Mouse (Mus musculus) CH12.LX (cell line): ENCODE data around the gene Glis1. TPM values are rescaled to one million over a fixed set of nuclear protein-coding genes. Genes with fewer than 3 reads are reported as not detected.

ENCODE experiments used
- DNase-seq: peaks from one replicate; pipeline ENCODE4 v3.0.0-alpha.2; 2013; ENCODE audit errors: extremely low read depth
- H3K27ac ChIP-seq: 2 replicates; pipeline ENCODE4 v1.5.1; 2012; ENCODE audit warnings: low read depth, mild to moderate bottlenecking, control low read depth, moderate library complexity; ENCODE audit not compliant: insufficient read depth
- H3K27me3 ChIP-seq: replicated peaks from 2 replicates; pipeline ENCODE3; 2012; ENCODE audit warnings: inconsistent platforms
- H3K36me3 ChIP-seq, 2 experiments: replicated peaks in 1 of 2; 2 replicates each; pipeline versions ENCODE3 to v1.6.1; 2012; ENCODE audit warnings: inconsistent platforms in 1 of 2, low read length in 1 of 2, mild to moderate bottlenecking in 1 of 2, mixed read lengths in 1 of 2, moderate library complexity in 1 of 2; ENCODE audit not compliant: control insufficient read depth in 1 of 2, insufficient read depth in 1 of 2
- H3K4me1 ChIP-seq, 2 experiments: 2 replicates each; pipeline ENCODE4 v1.6.1; 2012; ENCODE audit warnings: inconsistent platforms in 1 of 2, moderate library complexity in 1 of 2; ENCODE audit not compliant: insufficient read depth in 2 of 2, control insufficient read depth in 1 of 2
- H3K4me2 ChIP-seq: 2 replicates; pipeline ENCODE4 v1.6.1; 2012; ENCODE audit warnings: low read depth, mild to moderate bottlenecking, control low read depth; ENCODE audit not compliant: poor library complexity, insufficient read depth, severe bottlenecking
- H3K4me3 ChIP-seq, 3 experiments: fragments of 150-350 bp in 1 of 3; sonication (generic) in 1 of 3; replicated peaks in 1 of 3; 2 replicates each; pipeline versions ENCODE3 to v1.5.1; 2011 to 2012; ENCODE audit warnings: low read depth in 2 of 3, low read length in 2 of 3, mild to moderate bottlenecking in 2 of 3, moderate library complexity in 2 of 3, control low read depth in 1 of 3, improper control_type of control experiment in 1 of 3, inconsistent platforms in 1 of 3, mixed read lengths in 1 of 3; ENCODE audit not compliant: poor library complexity in 1 of 3
- H3K79me2 ChIP-seq: replicated peaks from 2 replicates; pipeline ENCODE4 v1.6.1; 2012; ENCODE audit warnings: mild to moderate bottlenecking, moderate library complexity; ENCODE audit not compliant: control insufficient read depth, poor library complexity, insufficient read depth, severe bottlenecking; ENCODE audit errors: extremely low read depth
- H3K9ac ChIP-seq: 2 replicates; pipeline ENCODE4 v1.6.1; 2012; ENCODE audit warnings: low read depth, mild to moderate bottlenecking, control low read depth, moderate library complexity; ENCODE audit not compliant: insufficient read depth
- H3K9me3 ChIP-seq: replicated peaks from 2 replicates; pipeline ENCODE3; 2012; ENCODE audit warnings: low read length, inconsistent platforms, mixed read lengths
- CHD1 ChIP-seq: IDR thresholded peaks from 2 replicates; pipeline ENCODE4 v1.6.1; 2012; ENCODE audit warnings: low read depth, low read length, improper control_type of control experiment, inconsistent platforms
- CHD2 ChIP-seq: IDR thresholded peaks from 2 replicates; pipeline ENCODE4 v1.6.1; 2011; ENCODE audit warnings: low read length, improper control_type of control experiment
- CTCF ChIP-seq, 2 experiments: IDR thresholded peaks in 1 of 2; conservative IDR thresholded peaks in 1 of 2; 2 replicates each; pipeline ENCODE4 v1.5.1; 2011 to 2012; ENCODE audit warnings: low read depth in 2 of 2, low read length in 2 of 2, improper control_type of control experiment in 1 of 2, inconsistent platforms in 1 of 2, mild to moderate bottlenecking in 1 of 2, moderate library complexity in 1 of 2
- EP300 ChIP-seq: IDR thresholded peaks from 2 replicates; pipeline ENCODE4 v1.6.1; 2011; ENCODE audit warnings: low read length, improper control_type of control experiment
- GABPA ChIP-seq: IDR thresholded peaks from 2 replicates; pipeline ENCODE4 v1.6.1; 2012; ENCODE audit warnings: low read depth, low read length, improper control_type of control experiment, inconsistent platforms; ENCODE audit not compliant: insufficient replicate concordance
- HCFC1 ChIP-seq: IDR thresholded peaks from 2 replicates; pipeline ENCODE4 v1.6.1; 2012; ENCODE audit warnings: low read depth, mild to moderate bottlenecking, inconsistent platforms, low read length, improper control_type of control experiment
- JUND ChIP-seq: conservative IDR thresholded peaks from 2 replicates; pipeline ENCODE4 v1.6.1; 2011; ENCODE audit warnings: low read depth, low read length, improper control_type of control experiment
- KAT2A ChIP-seq: IDR thresholded peaks from 2 replicates; pipeline ENCODE4 v1.6.1; 2012; ENCODE audit warnings: low read length, improper control_type of control experiment, inconsistent platforms; ENCODE audit not compliant: insufficient replicate concordance
- MXI1 ChIP-seq: IDR thresholded peaks from 2 replicates; pipeline ENCODE4 v1.6.1; 2011; ENCODE audit warnings: mild to moderate bottlenecking, low read depth, low read length, improper control_type of control experiment
- MYC ChIP-seq: IDR thresholded peaks from 2 replicates; pipeline ENCODE4 v1.6.1; 2011; ENCODE audit warnings: low read depth, mild to moderate bottlenecking, improper control_type of control experiment, low read length
- NELFE ChIP-seq: IDR thresholded peaks from 2 replicates; pipeline ENCODE4 v1.6.1; 2011; ENCODE audit warnings: low read depth, low read length, improper control_type of control experiment
- NRF1 ChIP-seq: IDR thresholded peaks from 2 replicates; pipeline ENCODE4 v1.6.1; 2014; ENCODE audit warnings: low read depth, mild to moderate bottlenecking, inconsistent platforms, low read length, improper control_type of control experiment, moderate library complexity
- PAX5 ChIP-seq: IDR thresholded peaks from 2 replicates; pipeline ENCODE4 v1.6.1; 2012; ENCODE audit warnings: low read length, inconsistent platforms, mixed read lengths
- POLR2A ChIP-seq: IDR thresholded peaks from 2 replicates; pipeline ENCODE4 v1.6.1; 2011; ENCODE audit warnings: low read depth, mild to moderate bottlenecking, improper control_type of control experiment, low read length
- POLR2AphosphoS2 ChIP-seq: IDR thresholded peaks from 2 replicates; pipeline ENCODE4 v1.6.1; 2011; ENCODE audit warnings: low read depth, low read length, improper control_type of control experiment
- RAD21 ChIP-seq: IDR thresholded peaks from 2 replicates; pipeline ENCODE4 v1.6.1; 2011; ENCODE audit warnings: low read depth, mild to moderate bottlenecking, low read length, improper control_type of control experiment, moderate library complexity
- SIN3A ChIP-seq: IDR thresholded peaks from 2 replicates; pipeline ENCODE4 v1.6.1; 2012; ENCODE audit warnings: low read length, improper control_type of control experiment, inconsistent platforms
- SMC3 ChIP-seq: IDR thresholded peaks from 2 replicates; pipeline ENCODE4 v1.6.1; 2011; ENCODE audit warnings: low read depth, low read length, improper control_type of control experiment
- TBP ChIP-seq: conservative IDR thresholded peaks from 2 replicates; pipeline ENCODE4 v1.6.1; 2011; ENCODE audit warnings: low read depth, low read length, improper control_type of control experiment
- TCF12 ChIP-seq: IDR thresholded peaks from 2 replicates; pipeline ENCODE4 v1.6.1; 2014; ENCODE audit warnings: low read depth, mild to moderate bottlenecking, inconsistent platforms, low read length, improper control_type of control experiment
- USF2 ChIP-seq: conservative IDR thresholded peaks from 2 replicates; pipeline ENCODE4 v1.6.1; 2011; ENCODE audit warnings: low read depth, low read length, improper control_type of control experiment
- ZKSCAN1 ChIP-seq: IDR thresholded peaks from 2 replicates; pipeline ENCODE4 v1.6.1; 2012; ENCODE audit warnings: low read depth, inconsistent platforms, low read length, improper control_type of control experiment, borderline replicate concordance
- ZMIZ1 ChIP-seq: IDR thresholded peaks from 2 replicates; pipeline ENCODE4 v1.6.1; 2012; ENCODE audit warnings: low read depth, mild to moderate bottlenecking, inconsistent platforms, low read length, improper control_type of control experiment
- ZNF384 ChIP-seq: IDR thresholded peaks from 2 replicates; pipeline ENCODE4 v1.6.1; 2012; ENCODE audit warnings: low read depth, low read length, improper control_type of control experiment, inconsistent platforms
- dilution Hi-C: fragments of 300-500 bp; cut with MboI; formaldehyde crosslinking; loops from 2 replicates; pipeline ENCODE4 v1.14.3; 2020; ENCODE audit warnings: low sequenced_read_pairs; ENCODE audit not compliant: extremely low pct_unique_long_range_greater_than_20kb, extremely low pct_ligation_motif_present
- in situ Hi-C: fragments of 300-500 bp; cut with MboI; formaldehyde crosslinking; loops from 3 replicates; pipeline ENCODE4 v1.14.3; 2019; ENCODE audit warnings: low sequenced_read_pairs, low pct_ligation_motif_present, low pct_unique_long_range_greater_than_20kb, mixed read lengths
- polyA plus RNA-seq: library from polyadenylated mRNA; unstranded; fragments of >175 nt; gene quantifications from 2 replicates; pipeline ENCODE4 v1.2.1, GENCODE M21; 2012; ENCODE audit warnings: low read depth; ENCODE audit not compliant: insufficient read length
- total RNA-seq, 2 experiments: library from RNA; depleted of rRNA; stranded (reverse); fragments of 300-350 nt in 1 of 2; fragments of >200 nt in 1 of 2; gene quantifications; 2 replicates each; pipeline ENCODE4 v1.2.3; 2012 to 2014

The Glis1 gene
- total and polyA plus RNA-seq, 3 experiments: 0.08 to 2.2 (median 0.17) TPM

DNA sequence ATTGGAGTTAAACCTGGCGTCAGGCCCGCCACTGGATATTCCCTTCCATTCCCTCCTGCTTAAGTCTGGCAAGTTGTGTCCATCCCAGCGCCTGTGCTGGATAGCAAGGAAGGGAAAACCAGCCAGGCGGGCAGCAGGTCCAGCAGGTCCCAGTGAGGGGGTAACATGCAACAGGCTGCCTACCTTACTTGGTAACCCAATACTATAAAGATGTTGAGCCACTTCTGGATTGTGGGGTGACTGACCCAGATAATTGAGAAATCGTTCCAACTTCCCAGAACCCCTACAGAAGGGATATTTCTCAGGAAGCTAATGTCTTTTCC, 239.9 kb downstream of the Glis1 start:
- no peak for TF ChIP-seq JUND
- no peak for TF ChIP-seq EP300
- no peak for TF ChIP-seq ZMIZ1
- TF ChIP-seq CTCF (conservative IDR thresholded peaks at IDR 0.05 in 1 of 2, IDR thresholded peaks at IDR 0.05 in 1 of 2; ENCODE audit: low read depth in 2 of 2, low read length in 2 of 2): no peak
- TF ChIP-seq SIN3A: no peak
- TF ChIP-seq CHD2: no peak
- no peak for TF ChIP-seq NELFE
- TF ChIP-seq HCFC1: no peak
- no peak for TF ChIP-seq PAX5
- TF ChIP-seq TCF12: no peak
- no peak for TF ChIP-seq KAT2A
- no peak for TF ChIP-seq ZNF384
- TF ChIP-seq GABPA: no peak
- no peak for TF ChIP-seq RAD21
- no peak for TF ChIP-seq USF2
- TF ChIP-seq POLR2AphosphoS2: no peak
- in situ Hi-C loops (no loop called here), dilution Hi-C loops (no loop called here)
- DNase-seq: no peak
- H3K27ac ChIP-seq: no peak overlapping the region
- no peak overlapping the region for H3K4me3 ChIP-seq
- peaks cover 3 to 29% of the 10 kb centered on the region in 2 experiments; a peak in 3 of 4 replicates for H3K4me1 ChIP-seq
- H3K27me3 ChIP-seq: peaks cover 42% of the 10 kb centered on the region
- H3K9ac ChIP-seq: no peak overlapping the region
- 0 out of 2 replicates have a peak overlapping the region, but pooled peaks have one; percentile 24 for H3K4me2 ChIP-seq
- H3K36me3 ChIP-seq: no peaks in the 10 kb centered on the region
- H3K79me2 ChIP-seq: no peaks in the 10 kb centered on the region
- no peaks in the 10 kb centered on the region for H3K9me3 ChIP-seq

DNA sequence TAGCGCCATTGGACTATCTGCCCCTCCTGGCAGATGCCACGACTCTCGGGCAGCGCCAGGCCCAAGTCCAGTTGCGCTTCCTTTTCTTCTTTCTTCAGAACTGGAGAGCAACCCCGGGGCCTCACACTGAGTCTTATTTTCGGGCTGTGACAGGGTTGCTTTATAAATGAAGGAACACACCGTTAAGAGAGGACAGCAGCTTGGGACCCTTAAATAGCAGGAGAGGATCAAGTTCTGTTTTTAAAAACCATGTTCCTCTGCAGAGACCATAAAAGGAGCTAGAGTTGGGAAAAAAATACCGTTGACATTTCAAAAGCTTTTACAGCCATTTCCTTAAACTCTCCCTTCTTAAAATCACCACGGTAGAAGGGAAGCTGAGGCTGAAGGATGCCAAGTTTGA, 241.3 kb downstream of the Glis1 start:
- peaks cover 6 to 35% of the 10 kb centered on the region in 2 experiments for H3K4me1 ChIP-seq
- dilution Hi-C loops: no loop called here
- no peak overlapping the region for H3K27ac ChIP-seq

More for the DNA sequence above, 241.3 kb downstream of the Glis1 start:
- DNase-seq: no peak
- in situ Hi-C loops: no loop called here
- Histone ChIP-seq H3K36me3 (no peaks in the 10 kb centered on the region), H3K4me2 (no peak overlapping the region), H3K79me2 (no peaks in the 10 kb centered on the region), H3K4me3 (no peak overlapping the region), H3K27me3 (peaks cover 42% of the 10 kb centered on the region), H3K9ac (no peak overlapping the region), H3K9me3 (no peaks in the 10 kb centered on the region)
- TF ChIP-seq MYC: no peak
- no peak for TF ChIP-seq NRF1
- TF ChIP-seq SIN3A: no peak
- no peak for TF ChIP-seq USF2
- no peak for TF ChIP-seq NELFE
- TF ChIP-seq TCF12: no peak
- TF ChIP-seq RAD21: no peak
- no peak for TF ChIP-seq MXI1
- no peak for TF ChIP-seq SMC3
- no peak for TF ChIP-seq ZKSCAN1
- no peak for TF ChIP-seq TBP
- no peak for TF ChIP-seq CHD1
- no peak for TF ChIP-seq GABPA
- no peak for TF ChIP-seq POLR2A
- TF ChIP-seq HCFC1: no peak
- no peak for TF ChIP-seq CTCF (conservative IDR thresholded peaks at IDR 0.05 in 1 of 2, IDR thresholded peaks at IDR 0.05 in 1 of 2; ENCODE audit: low read depth in 2 of 2, low read length in 2 of 2)
